Mouse (Mus musculus) CD4-positive naive resting alpha-beta T cell, adult 76 days (primary cell): Measurements from ENCODE around the gene Il24. TPM values are rescaled to one million over a fixed set of nuclear protein-coding genes. Genes with fewer than 3 reads are reported as not detected.

Experiments
- total RNA-seq: library from RNA; stranded (reverse); gene quantifications from one replicate; pipeline ENCODE4 v1.2.4, GENCODE M21; 2023

Gene Il24
- total RNA-seq, result not detected

GRCm38 (mm10) chr1:130887354-130887753 lies at the start of gene Il24:
TSS of gene Il24 (minus strand) at chr1:130887454.

GRCm38 (mm10) chr1:130911401-130912010 lies 24.3 kb upstream of the Il24 start, which contains the start of gene Il20:
TSS of gene Il20 (minus strand) at chr1:130911451.

GRCm38 (mm10) chr1:130865541-130866221 lies 21.6 kb downstream of the Il24 start, which contains the start of gene Fcmr:
TSS of gene Fcmr (plus strand) at chr1:130865669.

Other genes with a start within 250 kb of the Il24 start
- gene C4bp, start 225.8 kb downstream of the Il24 start, total RNA-seq, result not detected
- not detected for gene Gm29427, start 171.7 kb downstream of the Il24 start, total RNA-seq
- 12.6 TPM for gene Yod1, start 170.1 kb downstream of the Il24 start, total RNA-seq
- 16.1 TPM for gene Pfkfb2, start 158.2 kb downstream of the Il24 start, total RNA-seq
- gene AA986860, start 155.5 kb downstream of the Il24 start, total RNA-seq, result 0.62 TPM
- not detected for gene Fcamr, start 86.6 kb downstream of the Il24 start, total RNA-seq
- 0.15 TPM for gene Pigr, start 60.8 kb downstream of the Il24 start, total RNA-seq
- 57.6 TPM for gene Fcmr, start 21.8 kb downstream of the Il24 start, total RNA-seq
- not detected for gene Il20, start 24.0 kb upstream of the Il24 start, total RNA-seq
- not detected for gene Il19, start 52.7 kb upstream of the Il24 start, total RNA-seq
- gene Il10, start 132.4 kb upstream of the Il24 start, total RNA-seq, result 1.2 TPM
- gene Mapkapk2, start 210.4 kb upstream of the Il24 start, total RNA-seq, result 72.0 TPM